Mouse (Mus musculus) E14TG2a.4 (cell line): ENCODE measurements at regions not wholly inside any gene's neighbourhood (a gene's known extent, or its start where the extent isn't known, plus 50 kb on each side); places are given as distances from the start of the nearest gene placed in this dataset.

Experiments used
- CTCF ChIP-seq: conservative IDR thresholded peaks from 2 replicates; pipeline ENCODE4 v1.5.1; 2014; ENCODE audit warnings: low read length
- POU5F1 ChIP-seq: IDR thresholded peaks from 2 replicates; pipeline ENCODE4 v1.6.1; 2014; ENCODE audit warnings: low read length, borderline replicate concordance

GRCm38 (mm10) chr17:88284477-88284876 lies 156.0 kb upstream of the Foxn2 start:
- TF ChIP-seq CTCF (no peak), POU5F1 (no peak)
